Mouse (Mus musculus): ENCODE data around the gene Pfdn4. TPM values are rescaled to one million over a fixed set of nuclear protein-coding genes. Genes with fewer than 3 reads are reported as not detected.

Pfdn4 gene
- total RNA-seq, 2 experiments from 2014 or later = 32.1 TPM

- no peak for DNase-seq (ENCODE audit: extremely low spot score in 1 of 2, low spot score in 1 of 2)
Measured at GRCm38 (mm10) chr2:170494784-170495710, 1.2 kb upstream of the Pfdn4 start.

GRCm38 (mm10) chr2:170497091-170497566 lies 901 bp downstream of the Pfdn4 start, which contains the start of gene Cyp24a1:
Gene Cyp24a1, minus strand, starts transcription at chr2:170497145.
- DNase-seq (ENCODE audit: extremely low spot score in 1 of 2, low spot score in 1 of 2) = no peak

- DNase-seq (ENCODE audit: extremely low spot score in 1 of 2, low spot score in 1 of 2) = no peak
Measured at GRCm38 (mm10) chr2:170498011-170498410, 1.8 kb downstream of the Pfdn4 start.

GRCm38 (mm10) chr2:170503343-170503742 lies 7.1 kb downstream of the Pfdn4 start:
- DNase-seq (ENCODE audit: extremely low spot score in 1 of 2, low spot score in 1 of 2) = no peak

- no peak for DNase-seq (ENCODE audit: extremely low spot score in 1 of 2, low spot score in 1 of 2)
Measured at GRCm38 (mm10) chr2:170503983-170504382, 7.8 kb downstream of the Pfdn4 start.

GRCm38 (mm10) chr2:170507734-170508133 lies 11.5 kb downstream of the Pfdn4 start:
- peak; percentile 75 to 92 for DNase-seq (ENCODE audit: extremely low spot score in 1 of 2, low spot score in 1 of 2)

- peak; percentile 94 to 100 for DNase-seq (ENCODE audit: extremely low spot score in 1 of 2, low spot score in 1 of 2)
Measured at GRCm38 (mm10) chr2:170508821-170509220, 12.6 kb downstream of the Pfdn4 start.

- DNase-seq (ENCODE audit: extremely low spot score in 1 of 2, low spot score in 1 of 2) = peak; percentile 94 to 97
Measured at GRCm38 (mm10) chr2:170511073-170511891, 15.1 kb downstream of the Pfdn4 start.

- no peak for DNase-seq (ENCODE audit: extremely low spot score in 1 of 2, low spot score in 1 of 2)
Measured at GRCm38 (mm10) chr2:170513756-170514155, 17.5 kb downstream of the Pfdn4 start.

GRCm38 (mm10) chr2:170520321-170520971 lies 24.2 kb downstream of the Pfdn4 start:
- peak; percentile 38 to 69 for DNase-seq (ENCODE audit: extremely low spot score in 1 of 2, low spot score in 1 of 2)

- no peak for DNase-seq (ENCODE audit: extremely low spot score in 1 of 2, low spot score in 1 of 2)
Measured at GRCm38 (mm10) chr2:170526513-170526912, 30.3 kb downstream of the Pfdn4 start.

GRCm38 (mm10) chr2:170528061-170528460 lies 31.8 kb downstream of the Pfdn4 start:
- DNase-seq (ENCODE audit: extremely low spot score in 1 of 2, low spot score in 1 of 2) = no peak

GRCm38 (mm10) chr2:170529766-170530165 lies 33.5 kb downstream of the Pfdn4 start:
- DNase-seq (ENCODE audit: extremely low spot score in 1 of 2, low spot score in 1 of 2) = no peak

- no peak for DNase-seq (ENCODE audit: extremely low spot score in 1 of 2, low spot score in 1 of 2)
Measured at GRCm38 (mm10) chr2:170530256-170530655, 34.0 kb downstream of the Pfdn4 start.

GRCm38 (mm10) chr2:170534116-170534802 lies 38.0 kb downstream of the Pfdn4 start:
- no peak for DNase-seq (ENCODE audit: extremely low spot score in 1 of 2, low spot score in 1 of 2)

GRCm38 (mm10) chr2:170534803-170535174 lies 38.6 kb downstream of the Pfdn4 start:
- DNase-seq (ENCODE audit: extremely low spot score in 1 of 2, low spot score in 1 of 2) = no peak

GRCm38 (mm10) chr2:170535841-170536240 lies 39.6 kb downstream of the Pfdn4 start:
- DNase-seq (ENCODE audit: extremely low spot score in 1 of 2, low spot score in 1 of 2) = no peak

- DNase-seq (ENCODE audit: extremely low spot score in 1 of 2, low spot score in 1 of 2) = peak in 1 of 2 experiments; percentile 31
Measured at GRCm38 (mm10) chr2:170539211-170539610, 43.0 kb downstream of the Pfdn4 start.

GRCm38 (mm10) chr2:170543625-170544024 lies 47.4 kb downstream of the Pfdn4 start:
- DNase-seq (ENCODE audit: extremely low spot score in 1 of 2, low spot score in 1 of 2) = no peak

GRCm38 (mm10) chr2:170544159-170544558 lies 47.9 kb downstream of the Pfdn4 start:
- no peak for DNase-seq (ENCODE audit: extremely low spot score in 1 of 2, low spot score in 1 of 2)
